Mouse (Mus musculus): ENCODE results near the gene Npas1. TPM values are rescaled to one million over a fixed set of nuclear protein-coding genes. Genes with fewer than 3 reads are reported as not detected.

Gene Npas1
- total RNA-seq (2022) = 10 to 100 TPM in 2 of 4 experiments, 1 to 10 TPM in 2; 8.8 to 10.4 (median 9.9) TPM

DNA sequence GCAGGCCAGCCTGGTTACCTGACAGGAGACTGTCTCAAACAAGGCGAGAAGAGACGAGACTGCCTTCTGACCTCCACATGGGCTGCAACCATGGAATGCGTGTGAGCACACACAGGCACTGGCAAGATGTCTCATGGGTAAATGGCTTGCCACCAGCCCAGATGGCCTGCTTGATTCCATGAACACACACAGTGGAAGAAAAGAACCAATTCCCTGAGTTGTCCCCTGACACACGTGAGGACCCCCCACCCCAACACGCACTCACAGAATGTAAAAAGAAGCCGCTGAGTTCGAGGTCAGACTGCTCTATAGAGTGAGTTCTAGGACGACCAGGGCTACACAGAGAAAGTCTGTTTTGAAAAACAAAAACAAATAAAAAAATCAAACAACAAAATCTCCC is at the start of gene Npas1:
Npas1 (minus strand) TSS at position 101 of the 400 bp plus-strand sequence.
- no peak for DNase-seq (ENCODE audit: low spot score in 2 of 2)

DNA sequence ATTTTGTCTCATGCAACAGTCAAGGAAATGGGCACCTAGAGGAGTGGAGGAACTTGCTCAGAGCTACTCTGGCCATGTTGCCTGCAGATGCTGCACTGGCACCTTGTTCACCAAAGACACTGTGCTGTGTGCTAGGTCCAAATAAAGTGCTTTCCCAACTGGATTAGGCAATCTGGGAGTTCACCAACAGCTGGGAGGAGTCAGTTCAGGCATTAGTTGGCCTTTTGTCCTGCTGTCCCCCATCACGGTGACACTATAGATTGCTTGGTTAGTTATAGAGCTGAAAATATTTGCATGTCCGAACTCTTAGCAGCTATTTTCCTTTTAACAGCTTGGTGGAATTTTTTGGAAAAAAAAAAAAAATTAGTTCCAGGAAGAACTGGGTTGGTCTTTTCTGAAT is 48.5 kb upstream of the Npas1 start:
- no peak for DNase-seq (ENCODE audit: low spot score in 2 of 2)

DNA sequence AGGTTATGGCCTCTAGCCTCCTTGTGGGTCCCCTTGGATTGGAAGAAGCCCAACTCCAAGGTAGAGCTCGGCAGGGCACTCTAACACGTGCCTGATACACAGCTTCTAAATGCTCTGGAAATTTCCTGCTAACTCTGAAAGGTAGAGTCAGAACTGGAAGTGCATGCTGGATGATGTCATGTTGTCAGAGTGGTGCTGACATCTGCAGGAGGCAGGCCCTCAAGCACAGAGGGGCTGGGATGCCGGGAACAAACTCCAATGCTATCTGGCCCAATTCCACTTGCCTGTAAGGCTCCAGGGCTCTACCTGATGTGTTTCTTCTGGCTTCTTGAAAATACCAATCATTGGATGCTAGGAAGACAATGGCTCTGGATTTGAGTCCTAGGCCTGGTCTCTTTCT is 47.9 kb upstream of the Npas1 start:
- DNase-seq (ENCODE audit: low spot score in 2 of 2) = no peak

DNA sequence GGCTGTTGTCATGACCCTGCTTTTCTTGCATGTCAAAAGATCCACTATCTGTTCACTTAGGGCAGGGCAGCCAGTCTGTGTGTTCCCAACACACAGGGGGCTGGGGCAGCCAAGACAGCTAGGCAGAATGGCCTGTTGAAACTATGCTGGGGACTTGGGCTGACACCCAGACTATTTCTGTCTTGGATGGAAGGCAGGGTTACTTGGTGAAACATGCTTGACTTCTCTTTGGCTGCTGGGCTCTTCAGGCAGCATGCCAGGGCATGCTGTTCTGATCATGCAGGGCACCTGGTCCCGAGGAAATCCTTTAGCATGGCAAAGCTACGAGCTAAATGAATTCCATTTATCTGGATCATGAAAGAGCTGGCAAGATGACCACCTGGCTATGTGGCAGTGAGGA is 46.8 kb upstream of the Npas1 start:
- DNase-seq (ENCODE audit: low spot score in 2 of 2) = no peak

DNA sequence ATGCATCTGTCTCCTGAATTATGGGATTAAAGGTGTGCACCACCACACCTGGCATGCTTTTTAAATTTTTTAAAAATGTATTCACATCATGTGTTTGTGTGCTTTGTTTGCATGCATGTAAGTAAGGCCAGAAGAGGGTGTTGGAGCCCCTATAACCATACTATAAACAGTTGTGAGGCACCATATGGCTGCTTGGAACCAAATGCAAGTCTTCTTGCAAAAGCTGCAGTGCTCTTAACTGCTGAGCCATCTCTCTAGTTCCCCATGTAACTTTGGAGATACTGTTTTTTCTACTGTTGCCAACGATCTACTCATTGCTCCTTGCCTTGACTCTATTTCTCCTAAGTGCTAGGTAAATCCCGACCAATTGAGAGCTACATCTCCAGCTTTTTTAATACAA is 41.8 kb upstream of the Npas1 start:
- no peak for DNase-seq (ENCODE audit: low spot score in 2 of 2)

- no peak for DNase-seq (ENCODE audit: low spot score in 2 of 2)
Observed at GRCm38 (mm10) chr7:16517198-16517597, 39.7 kb upstream of the Npas1 start.

DNA sequence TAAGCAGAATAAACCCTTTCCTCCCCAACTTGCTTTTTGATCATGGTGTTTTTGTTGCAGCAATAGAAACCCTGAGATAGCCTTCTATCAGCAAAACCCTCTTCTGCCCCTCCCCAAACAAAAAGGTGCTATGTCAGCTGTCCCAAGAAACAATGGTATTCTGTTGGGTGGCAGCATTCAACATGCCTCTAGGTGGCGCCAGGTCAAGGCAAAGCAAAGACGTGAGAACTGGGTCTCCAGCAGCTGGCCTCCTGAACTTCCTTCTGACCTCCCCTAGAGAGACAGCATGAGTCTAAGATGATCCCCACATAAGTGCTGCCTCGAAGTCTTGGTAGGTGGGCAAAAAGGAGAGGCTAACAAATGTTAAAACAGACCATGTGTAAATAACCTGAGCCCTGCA is 29.8 kb upstream of the Npas1 start:
- no peak for DNase-seq (ENCODE audit: low spot score in 2 of 2)

- no peak for DNase-seq (ENCODE audit: low spot score in 2 of 2)
Observed at GRCm38 (mm10) chr7:16505226-16505593, 27.7 kb upstream of the Npas1 start.

GRCm38 (mm10) chr7:16504573-16505225 is 27.2 kb upstream of the Npas1 start:
- no peak for DNase-seq (ENCODE audit: low spot score in 2 of 2)

- DNase-seq (ENCODE audit: low spot score in 2 of 2) = no peak
Observed at GRCm38 (mm10) chr7:16501571-16501970, 24.0 kb upstream of the Npas1 start.

DNA sequence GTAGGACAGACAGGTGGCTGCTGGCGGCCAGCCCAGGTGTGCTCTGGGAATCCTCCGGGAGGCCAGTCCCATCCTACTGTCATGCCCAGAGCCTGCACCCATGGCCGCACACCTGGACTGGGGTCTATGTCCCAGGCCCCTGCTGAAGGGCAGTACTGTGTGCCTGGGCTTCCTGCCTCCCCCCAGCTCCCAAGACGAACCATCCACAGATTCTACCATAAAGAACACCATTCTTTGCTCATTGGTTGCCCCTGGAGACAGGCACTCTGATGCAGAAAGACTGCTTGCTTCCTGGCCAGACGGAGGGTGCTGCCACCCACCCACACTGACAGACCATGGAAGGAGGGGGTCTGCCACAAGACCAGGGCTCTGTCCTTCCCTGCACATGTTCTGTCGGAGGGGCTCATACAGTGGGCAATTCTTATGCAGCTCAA is 22.2 kb upstream of the Npas1 start:
- no peak for DNase-seq (ENCODE audit: low spot score in 2 of 2)

- DNase-seq (ENCODE audit: low spot score in 2 of 2) = no peak
Observed at GRCm38 (mm10) chr7:16496260-16496659, 18.7 kb upstream of the Npas1 start.

- peak in 1 of 2 experiments; percentile 34 for DNase-seq (ENCODE audit: low spot score in 2 of 2)
Observed at GRCm38 (mm10) chr7:16493361-16493760, 15.8 kb upstream of the Npas1 start.

- peak in 1 of 2 experiments; percentile 45 for DNase-seq (ENCODE audit: low spot score in 2 of 2)
Observed at GRCm38 (mm10) chr7:16492211-16492610, 14.7 kb upstream of the Npas1 start.

GRCm38 (mm10) chr7:16491759-16492158 is 14.2 kb upstream of the Npas1 start:
- DNase-seq (ENCODE audit: low spot score in 2 of 2) = peak in 1 of 2 experiments; percentile 35

GRCm38 (mm10) chr7:16489948-16490347 is 12.4 kb upstream of the Npas1 start:
- no peak for DNase-seq (ENCODE audit: low spot score in 2 of 2)

DNA sequence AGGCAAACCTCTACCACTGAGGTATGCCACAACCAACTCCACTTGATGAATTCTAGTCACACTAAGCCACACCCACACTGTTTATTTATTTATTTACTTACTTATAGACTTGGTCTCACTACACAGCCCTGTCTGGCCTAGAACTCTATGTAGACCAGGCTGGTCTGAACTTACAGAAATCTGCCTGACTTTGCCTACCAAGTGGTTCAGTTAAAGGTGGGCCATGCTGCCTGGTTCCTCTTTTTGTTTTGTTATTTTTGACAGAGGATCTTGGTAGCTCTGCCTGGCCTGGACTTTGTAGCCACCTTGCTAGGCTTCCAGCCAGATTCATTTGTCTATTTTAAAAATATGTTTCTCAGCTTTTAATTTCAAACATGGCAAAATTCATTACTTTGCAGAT is 11.3 kb upstream of the Npas1 start:
- DNase-seq (ENCODE audit: low spot score in 2 of 2) = no peak

DNA sequence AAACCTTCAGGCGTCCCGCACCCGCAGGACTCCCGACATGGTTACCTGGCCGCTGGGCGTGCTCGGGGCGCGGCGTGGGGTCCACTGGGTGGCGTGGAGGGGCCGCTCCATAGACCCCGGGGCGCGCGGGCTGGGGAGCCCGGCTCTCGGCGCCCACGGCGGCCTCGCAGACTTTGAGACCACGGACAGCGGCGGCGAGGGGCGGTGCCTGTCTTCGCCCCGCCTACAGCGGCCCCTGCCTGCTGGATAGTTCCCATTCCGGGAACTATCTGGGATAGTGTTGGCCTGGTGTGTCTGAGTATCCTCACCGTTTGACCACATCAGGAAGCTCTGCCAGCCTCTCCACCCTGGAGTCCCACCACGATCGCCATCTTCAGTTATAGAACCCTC is 933 bp downstream of the Npas1 start:
- no peak for DNase-seq (ENCODE audit: low spot score in 2 of 2)

DNA sequence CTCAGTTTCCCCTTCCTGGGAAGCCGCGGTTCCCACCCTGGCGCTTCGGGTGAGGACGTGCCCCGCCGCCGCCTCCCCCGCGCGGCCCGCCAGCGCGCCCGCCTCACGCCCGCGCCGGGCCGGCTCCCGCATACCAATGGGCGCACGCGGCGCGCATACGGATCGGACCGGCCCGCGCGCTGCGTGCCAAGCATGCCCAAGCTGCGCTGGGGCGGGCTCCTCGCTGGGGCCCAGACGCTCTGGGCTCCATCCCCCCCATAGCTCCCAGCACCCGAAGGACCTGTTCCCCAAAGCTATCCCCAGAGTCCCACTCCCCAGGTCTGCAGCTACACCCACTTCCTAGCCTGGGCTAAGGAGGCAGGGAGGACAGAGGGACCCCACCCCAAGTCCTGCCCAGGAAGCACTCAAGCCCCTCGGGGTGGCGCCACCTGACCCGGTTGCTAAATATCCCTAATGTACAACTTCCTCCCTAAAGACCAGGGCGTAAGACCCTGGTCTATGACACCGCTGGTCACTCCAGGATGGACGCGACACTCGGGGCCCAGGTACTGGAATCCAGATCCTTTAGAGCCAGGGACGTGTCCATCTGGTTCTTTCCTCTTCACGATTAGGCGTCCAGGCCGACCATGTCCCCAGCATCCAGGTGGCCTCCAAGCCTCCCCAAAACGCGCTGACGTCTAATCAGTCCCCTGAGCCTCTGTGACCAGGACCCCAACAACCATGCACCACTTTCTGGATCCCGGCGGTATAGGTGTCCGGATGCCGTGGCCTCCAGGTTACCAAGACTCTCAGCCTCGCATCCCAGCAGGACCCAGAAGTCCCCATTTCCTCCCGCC is 1.5 kb downstream of the Npas1 start:
- DNase-seq (ENCODE audit: low spot score in 2 of 2) = no peak

- no peak for DNase-seq (ENCODE audit: low spot score in 2 of 2)
Observed at GRCm38 (mm10) chr7:16475321-16475720, 2.2 kb downstream of the Npas1 start.

DNA sequence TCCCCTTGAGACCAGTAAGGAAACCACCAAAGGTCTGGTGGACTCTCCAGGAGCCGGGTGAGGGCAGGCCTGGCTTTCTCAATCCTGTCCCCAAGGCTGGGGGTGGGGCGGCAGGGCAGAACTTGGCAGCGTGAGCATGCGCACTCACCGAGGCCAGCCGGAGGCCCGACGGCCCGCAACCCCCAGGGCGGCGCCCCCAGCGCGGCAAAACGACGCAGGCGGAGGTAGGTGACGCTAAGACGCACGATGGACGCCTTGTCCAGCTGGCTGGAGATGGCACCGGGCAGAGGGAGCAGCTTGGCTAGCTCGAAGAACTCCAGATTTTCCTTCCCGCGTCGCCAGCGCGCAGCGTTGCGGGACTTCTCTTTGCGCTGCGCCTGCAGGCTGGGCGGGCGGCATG is 3.1 kb downstream of the Npas1 start:
- no peak for DNase-seq (ENCODE audit: low spot score in 2 of 2)

- no peak for DNase-seq (ENCODE audit: low spot score in 2 of 2)
Observed at GRCm38 (mm10) chr7:16473847-16474246, 3.7 kb downstream of the Npas1 start.

All from left cerebral cortex, adult 8-10 months (tissue).